Mouse (Mus musculus) small intestine, adult 2 months (tissue): ENCODE results near the gene Msl3.

Source experiments
- CTCF ChIP-seq: fragments of 200-500 bp; IDR thresholded peaks from 2 replicates; pipeline ENCODE4 v1.5.1; 2012; ENCODE audit warnings: low read depth, mild to moderate bottlenecking, control low read depth, inconsistent platforms, low read length, moderate library complexity, mixed read lengths; ENCODE audit not compliant: insufficient replicate concordance, insufficient read length; ENCODE audit errors: extremely low read depth
- POLR2A ChIP-seq: fragments of 200-500 bp; IDR thresholded peaks from 2 replicates; pipeline ENCODE4 v1.6.1; 2012; ENCODE audit warnings: low read depth, mild to moderate bottlenecking, control low read depth, inconsistent platforms, low read length, moderate library complexity

DNA sequence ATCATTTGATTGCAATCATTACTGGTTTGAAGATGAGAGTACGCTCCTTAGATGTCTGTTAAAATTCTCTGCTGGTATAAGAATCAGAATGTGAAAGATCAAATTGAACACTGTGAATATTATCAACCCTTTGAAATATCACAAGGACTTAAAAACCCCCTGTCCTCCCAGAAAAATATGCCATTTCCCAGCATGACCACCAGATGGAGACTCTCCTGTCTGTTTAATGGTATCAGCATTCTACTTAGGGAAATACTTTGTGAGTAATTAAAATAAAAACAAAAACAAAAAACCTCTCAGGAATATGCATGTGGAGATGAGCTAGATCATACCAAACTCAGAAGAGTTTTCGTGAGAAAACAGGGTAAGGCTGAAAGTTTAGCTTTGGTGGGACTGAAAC, 44.3 kb upstream of the Msl3 start:
- TF ChIP-seq POLR2A (no peak), CTCF (no peak)
